Mouse (Mus musculus) granulocyte monocyte progenitor cell, adult 5-6 weeks (primary cell): ENCODE data around the gene Gmfg. TPM values are rescaled to one million over a fixed set of nuclear protein-coding genes. Genes with fewer than 3 reads are reported as not detected.

Experiments
- ATAC-seq: replicated peaks from 2 replicates; pipeline ENCODE4 v1.8.0; 2016; ENCODE audit warnings: mild to moderate bottlenecking, moderate TSS enrichment, inconsistent platforms; ENCODE audit not compliant: poor library complexity, severe bottlenecking
- total RNA-seq, 2 experiments: library from RNA; stranded (forward) in 1 of 2; stranded (reverse) in 1 of 2; fragments of 200-712, 200-1000 nt in 1 of 2; fragments of >200 nt in 1 of 2; fragmentation: Nextera tagmentation in 1 of 2; gene quantifications; 2 replicates each; pipeline ENCODE4 v1.2.3; 2014 to 2017

The Gmfg gene
- total RNA-seq, 2 experiments from 2014 or later, result 420 to 682 TPM

DNA sequence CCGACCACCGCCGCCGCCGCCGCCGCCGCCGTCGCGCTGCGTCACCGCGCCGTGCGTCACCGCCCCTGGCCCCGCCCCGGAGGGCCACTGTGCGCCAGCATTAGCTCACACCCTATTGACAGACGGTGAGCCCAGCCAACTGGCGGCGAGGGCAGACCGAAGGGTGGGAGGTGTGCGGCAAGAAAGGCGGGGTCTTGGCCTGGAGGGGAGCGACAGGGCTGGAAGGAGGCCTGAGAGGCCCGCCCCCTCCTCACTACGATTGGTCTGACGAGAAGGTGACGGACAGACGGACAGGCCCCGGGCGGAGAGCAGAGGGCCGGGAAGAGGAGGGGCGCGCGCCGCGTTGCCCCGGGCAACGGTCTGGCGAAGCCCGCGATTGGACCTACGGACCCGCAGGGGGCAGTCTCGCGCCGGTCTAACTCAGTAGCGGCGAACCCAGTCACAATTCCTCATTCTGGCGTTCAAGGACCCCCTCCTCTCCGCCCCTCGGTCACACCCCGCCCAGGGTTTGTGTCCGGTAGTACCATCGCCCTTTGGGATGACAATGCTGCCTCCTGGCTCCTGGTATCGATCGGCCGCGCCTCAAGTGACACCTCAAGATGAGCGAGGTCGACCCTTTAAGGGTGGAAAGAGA lies 859 bp upstream of the Gmfg start:
- peak; percentile 82 for ATAC-seq

DNA sequence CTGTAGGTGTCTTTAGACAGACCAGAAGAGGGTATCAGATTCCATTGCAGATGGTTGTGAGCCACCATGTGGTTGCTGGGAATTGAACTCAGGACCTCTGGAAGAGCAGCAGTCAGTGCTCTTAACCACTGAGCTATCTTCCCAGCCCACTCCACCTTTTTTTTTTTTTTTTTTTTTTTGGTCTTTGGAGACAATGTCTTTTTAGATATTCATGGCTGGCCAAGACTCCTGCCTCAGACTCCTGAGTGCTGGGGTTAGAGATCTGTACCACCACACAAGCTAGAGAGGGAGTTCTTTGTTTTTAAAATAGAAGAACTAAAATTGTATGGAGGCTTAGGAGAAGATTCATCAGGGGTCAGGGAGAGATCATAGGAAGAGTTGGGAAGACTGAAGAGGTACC lies 717 bp downstream of the Gmfg start:
- ATAC-seq, result no peak

DNA sequence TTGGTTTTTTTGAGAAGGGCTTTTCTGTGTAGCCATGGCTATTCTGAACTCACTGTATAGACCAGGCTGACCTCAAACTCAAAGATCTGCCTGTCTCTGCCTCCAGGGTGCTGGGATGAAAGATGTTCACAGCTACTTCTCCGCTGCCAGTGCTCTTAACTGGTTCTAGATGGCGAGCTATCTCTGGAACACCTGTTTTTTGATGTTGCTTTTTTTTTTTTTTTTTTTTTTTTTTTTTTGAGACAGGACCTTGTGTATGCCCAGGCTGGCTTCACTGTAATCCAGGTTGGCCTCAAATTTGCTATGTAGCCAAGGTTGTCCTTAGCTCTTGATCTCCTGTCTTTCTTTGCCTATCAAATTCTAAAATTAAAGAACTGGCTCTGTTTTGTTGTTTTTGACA lies 1.5 kb downstream of the Gmfg start:
- no peak for ATAC-seq

DNA sequence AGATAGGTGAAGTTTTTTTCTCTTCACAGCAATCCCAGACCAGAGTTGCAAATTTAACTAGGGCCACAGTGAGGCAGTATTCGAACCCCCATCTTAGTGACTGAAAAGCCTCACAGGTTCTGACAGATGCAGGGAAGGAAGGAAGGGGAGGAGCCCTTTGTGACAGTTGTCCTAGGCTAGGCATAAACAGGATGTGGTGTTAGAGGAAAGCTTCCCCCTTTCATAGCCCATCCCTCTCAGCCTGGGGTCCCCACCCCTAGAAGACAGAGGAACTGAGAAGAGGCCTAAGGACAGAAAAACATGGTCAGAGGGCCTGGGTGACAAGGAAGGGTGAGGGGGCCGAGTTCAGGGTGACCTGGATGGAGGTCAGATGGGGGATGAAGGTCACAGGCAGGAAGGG lies 3.5 kb downstream of the Gmfg start:
- ATAC-seq, result peak; percentile 55

DNA sequence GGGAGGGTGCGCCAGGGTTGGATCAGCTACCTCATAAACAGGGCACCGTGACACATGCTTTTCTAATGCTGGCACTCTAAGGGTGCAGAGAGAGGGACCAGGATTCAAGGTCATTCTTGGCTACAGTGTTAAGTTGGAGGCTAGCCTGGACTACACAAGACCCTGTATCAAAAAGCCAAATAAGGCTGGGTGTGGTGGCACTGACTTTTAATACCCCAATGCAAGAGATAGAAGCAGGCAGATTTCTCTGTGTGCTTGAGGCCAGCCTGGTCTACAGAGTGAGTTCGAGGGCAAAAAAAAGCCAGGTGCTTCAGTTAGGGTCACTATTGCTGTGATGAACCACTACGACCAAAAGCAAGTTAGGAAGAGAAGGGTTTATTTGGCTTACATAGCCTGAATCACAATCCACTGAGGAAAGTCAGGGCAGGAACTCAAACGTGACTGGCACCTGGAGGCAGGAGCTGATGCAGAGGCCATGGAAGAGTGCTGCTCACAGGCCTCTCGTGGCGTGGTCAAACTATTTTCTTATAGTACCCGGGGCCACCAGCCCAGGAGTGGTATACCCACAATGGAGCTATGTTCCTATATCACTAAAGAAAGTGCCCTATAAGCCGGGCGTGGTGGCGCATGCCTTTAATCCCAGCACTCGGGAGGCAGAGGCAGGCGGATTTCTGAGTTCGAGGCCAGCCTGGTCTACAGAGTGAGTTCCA lies 4.7 kb downstream of the Gmfg start:
- no peak for ATAC-seq

DNA sequence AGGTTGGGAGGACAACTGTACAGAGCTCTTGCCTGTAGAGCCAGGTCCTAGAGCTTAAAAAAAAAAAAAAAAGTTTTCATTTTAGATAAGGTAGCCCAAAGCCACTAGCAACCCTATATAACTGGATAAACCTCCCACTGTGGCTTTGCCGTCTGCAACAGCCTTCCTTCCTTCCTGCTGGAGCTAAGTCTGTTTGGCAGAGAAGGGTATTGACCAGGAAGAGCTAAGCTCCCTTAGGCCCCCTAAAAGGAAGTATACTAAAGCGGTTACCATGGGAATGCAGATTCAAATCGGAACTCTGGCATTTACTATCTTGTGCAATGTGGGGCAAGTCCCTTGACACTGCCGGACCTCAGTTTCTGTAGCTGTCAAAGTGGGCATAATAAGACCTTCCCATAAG lies 5.4 kb downstream of the Gmfg start:
- peak; percentile 78 for ATAC-seq

DNA sequence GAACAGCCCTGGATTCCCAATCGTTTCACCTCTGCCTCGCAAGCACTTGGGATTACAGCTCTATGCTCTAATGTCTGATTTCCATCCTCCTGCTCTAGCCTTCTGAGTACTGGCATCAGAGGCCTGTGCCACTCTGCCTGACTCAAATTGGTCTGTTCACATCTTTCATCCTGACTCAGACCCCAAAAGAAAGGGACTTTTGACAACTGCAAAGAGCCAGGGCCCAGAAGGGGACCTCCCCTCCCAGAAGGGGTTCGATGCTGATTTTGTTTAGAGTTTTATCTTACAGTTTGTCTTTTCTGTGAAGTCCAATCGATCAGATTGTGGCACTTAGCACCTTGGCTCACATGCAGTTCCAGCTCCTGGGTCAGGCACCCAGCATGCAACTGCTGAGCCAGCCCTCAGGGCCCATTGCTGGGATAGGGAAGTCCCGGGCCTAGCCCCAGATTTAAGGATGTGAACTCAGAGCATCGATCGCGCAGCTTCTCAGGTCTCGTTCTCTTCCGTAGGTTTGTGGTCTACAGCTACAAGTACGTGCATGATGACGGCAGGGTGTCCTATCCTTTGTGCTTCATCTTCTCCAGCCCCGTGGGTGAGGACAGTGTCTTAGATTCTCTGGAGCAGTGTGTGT lies 7.2 kb downstream of the Gmfg start:
- ATAC-seq, result peak; percentile 30

DNA sequence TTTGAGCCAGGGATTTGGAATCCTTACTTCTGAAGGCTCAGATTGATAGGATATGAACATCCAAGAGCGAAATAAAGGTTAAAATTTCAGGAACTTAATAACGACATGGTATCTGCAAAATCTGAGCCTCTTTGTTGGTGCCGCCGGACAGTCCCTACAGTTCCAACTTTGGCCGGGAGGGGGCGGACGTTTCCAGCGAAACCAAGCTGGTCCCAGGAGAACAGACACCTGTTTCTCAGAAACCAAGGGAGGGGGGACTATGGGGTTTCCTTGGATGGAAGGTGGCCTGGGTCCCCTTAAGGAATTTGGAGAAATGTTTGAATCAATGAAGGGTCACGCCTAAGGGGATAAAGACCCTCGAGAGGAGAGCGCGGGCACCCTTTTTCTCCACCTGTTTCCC lies 9.2 kb downstream of the Gmfg start:
- no peak for ATAC-seq

DNA sequence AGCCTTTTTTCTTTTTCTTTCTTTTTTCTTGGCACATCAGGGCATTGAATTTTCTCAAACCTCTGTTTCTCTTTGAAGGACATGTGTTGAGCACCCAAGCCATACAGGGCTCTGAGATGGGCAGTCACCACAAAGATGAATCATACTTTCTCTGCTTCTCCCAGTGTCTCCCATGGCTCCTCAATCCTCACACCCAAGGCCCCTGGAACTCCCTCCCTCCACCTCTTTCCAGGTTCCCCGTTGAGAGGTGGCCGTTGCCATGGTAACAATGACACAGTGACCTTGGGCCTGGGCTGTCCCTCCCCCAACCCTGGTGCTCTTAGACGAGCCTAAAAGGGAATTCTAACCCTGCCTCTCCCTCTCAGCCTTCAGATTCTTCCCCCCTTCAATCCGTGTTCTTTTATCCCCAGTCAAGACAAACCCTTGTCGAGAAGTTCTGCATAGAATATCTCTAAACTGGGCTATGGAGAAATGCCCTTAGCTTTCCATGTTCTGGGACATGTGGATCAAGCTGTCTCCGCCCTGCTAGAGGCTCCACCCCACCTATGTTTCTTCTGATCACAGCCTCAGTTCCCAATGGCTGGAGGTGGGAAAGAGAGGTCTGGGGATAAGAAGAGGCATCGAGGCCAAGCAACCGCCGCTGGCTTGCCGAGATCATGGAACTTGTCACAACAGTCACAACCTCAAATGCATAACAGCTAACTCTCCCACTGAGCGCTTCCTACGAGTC lies 10.0 kb downstream of the Gmfg start:
- ATAC-seq, result no peak

DNA sequence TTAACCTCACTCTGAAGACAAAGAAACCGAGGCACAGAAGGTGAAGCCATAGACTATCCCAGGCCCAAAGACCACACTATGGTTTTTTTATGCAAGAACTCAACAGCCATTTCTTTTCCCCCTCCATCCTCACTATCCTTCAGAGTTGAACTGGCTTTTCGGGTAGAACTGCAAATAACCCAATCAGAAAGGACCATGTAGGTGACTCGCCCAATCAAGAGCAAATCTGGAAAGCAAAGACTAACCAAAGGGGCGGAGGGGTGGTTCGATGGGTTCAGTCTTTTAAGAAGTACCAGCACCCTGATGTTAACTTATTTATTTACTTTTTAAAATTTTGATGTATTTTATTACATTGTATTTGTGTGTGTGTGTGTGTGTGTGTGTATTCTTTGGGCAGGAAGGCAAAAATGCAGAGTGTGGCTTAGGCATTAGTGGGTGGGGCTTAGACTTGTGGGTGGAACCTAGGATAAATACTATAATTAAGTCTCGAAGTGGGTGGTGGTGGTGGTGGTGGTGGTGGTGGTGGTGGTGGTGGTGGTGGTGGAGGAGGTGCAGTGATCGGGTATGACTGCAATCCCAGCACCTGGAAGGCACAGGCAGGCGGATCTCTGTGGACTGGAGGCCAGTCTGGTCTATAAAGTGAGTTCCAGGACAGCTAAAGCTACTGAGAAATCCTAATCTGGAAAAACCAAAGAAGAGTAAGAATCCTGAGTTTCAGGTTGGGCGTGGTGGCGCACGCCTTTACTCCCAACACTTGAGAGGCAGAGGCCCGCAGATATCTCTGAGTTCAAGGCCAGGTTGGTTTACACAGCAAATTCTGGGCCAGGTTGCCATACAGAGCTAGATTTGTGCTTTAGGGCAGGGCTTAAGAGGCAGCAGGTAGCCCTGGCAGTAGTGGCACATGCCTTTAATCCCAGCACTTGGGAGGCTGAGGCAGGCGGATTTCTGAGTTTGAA lies 10.9 kb downstream of the Gmfg start:
- no peak for ATAC-seq

DNA sequence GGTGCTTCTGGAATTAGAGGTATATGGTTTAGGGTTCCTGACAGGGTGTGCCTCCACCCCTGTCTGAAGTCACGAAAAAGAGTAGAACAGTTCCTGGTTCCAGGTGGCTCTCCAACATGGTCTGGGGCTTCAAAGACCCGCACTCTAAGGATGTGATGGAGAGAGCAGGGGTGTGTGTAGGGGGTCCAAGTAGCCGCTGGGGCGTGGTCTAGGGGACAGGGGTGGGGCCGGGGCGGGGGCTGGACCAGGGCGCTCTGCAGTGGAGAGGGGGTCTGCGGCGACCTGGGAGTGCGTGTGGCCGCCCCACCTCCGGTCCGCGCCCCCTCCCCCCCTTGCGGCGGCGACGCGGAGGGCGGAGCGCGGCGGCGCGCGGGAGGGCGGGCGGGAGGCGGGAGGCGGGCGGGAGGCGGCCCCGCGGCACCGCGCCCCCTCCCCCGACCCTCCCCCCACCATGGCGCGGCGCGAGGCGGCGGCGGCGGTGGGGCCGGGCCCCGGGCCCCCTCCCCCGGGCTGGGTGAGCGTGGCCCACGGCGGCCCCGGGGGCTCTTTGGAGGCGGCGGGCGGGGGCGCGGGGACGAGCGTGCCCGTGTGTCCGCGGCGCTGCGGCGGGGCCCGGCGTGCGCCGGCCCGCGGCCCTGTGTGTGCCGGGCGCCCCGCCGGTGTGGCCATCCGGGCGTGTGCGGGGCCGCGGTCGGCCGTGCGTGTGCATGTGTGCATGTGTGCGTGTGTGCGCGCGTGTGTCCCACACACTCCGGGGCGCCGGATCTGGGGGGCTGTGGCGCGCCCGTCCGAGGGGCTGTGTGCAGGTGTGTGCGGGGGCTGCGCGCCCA lies 14.5 kb downstream of the Gmfg start, which contains the start of gene Lrfn1:
Gene Lrfn1, plus strand, starts transcription at position 450 of the 830 bp plus-strand sequence.
- peak; percentile 30 for ATAC-seq

DNA sequence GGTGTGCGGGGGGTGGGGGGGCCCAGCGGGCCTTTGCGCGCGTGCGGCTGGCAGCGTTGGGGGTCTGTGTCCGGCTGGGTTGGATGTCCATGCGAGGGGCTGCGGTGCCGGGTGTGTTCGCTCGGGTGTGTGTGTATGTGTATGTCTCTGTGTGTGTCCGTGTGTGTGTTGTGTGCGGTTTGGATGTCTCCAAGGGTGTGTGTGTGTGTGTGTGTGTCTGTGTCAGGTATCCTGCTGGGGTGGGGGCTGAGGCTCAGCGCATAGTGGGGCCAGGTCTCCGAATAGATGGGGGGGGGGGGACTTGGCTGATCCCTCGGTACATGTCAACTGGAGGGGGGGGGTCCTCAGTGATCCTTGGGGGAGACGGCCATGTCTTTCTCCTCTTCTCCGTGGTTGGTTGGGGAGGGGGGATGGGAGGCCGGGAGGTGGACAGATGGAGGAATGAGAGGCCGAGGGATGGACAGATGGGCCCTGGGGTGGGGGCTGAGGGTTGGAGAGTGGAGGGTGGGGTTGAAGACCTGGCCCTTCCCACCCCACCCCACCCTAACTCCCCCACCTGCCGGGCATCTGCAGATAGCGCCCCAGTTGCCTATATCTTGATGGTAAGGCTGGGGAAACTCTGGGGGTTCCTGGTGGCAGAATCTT lies 15.2 kb downstream of the Gmfg start:
- ATAC-seq, result no peak

DNA sequence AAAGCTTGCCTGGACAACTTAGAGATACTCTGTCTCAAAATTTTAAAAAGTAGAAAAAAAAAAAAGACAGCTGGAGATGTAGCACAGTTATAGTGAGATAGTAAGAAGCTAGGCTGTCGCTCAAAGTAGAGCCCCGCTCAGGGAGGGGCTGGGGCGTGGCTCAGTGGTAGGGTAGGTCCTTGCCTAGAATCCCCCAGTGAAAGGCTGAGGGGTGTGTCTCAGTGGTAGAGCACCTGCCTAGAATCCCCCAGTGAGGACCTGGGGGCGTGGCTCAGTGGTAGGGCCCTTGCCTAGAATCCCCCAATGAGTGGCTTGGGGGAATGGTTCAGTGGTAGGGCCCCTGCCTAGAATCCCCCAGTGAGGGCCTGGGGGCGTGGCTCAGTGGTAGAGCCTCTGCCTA lies 23.1 kb downstream of the Gmfg start:
- ATAC-seq, result no peak

DNA sequence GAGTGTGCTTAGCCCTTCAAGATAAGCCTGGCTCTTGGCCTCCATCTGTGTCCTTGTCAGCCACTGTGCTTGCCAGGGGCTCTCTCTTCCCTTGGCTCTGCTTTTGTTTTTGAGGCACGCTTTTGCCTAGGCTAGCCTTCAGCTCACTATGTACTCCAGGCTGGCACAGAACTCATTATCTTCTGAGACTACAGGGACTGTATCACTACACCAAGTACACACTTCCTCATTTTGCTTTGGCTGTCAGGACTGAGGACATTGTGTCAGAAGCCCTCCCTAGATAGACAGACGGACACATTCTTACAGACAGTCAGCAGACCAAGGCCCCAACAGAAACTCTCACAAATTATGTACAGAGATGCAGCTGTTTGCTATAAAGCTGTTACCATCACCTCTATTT lies 25.5 kb downstream of the Gmfg start:
- ATAC-seq, result peak; percentile 46

DNA sequence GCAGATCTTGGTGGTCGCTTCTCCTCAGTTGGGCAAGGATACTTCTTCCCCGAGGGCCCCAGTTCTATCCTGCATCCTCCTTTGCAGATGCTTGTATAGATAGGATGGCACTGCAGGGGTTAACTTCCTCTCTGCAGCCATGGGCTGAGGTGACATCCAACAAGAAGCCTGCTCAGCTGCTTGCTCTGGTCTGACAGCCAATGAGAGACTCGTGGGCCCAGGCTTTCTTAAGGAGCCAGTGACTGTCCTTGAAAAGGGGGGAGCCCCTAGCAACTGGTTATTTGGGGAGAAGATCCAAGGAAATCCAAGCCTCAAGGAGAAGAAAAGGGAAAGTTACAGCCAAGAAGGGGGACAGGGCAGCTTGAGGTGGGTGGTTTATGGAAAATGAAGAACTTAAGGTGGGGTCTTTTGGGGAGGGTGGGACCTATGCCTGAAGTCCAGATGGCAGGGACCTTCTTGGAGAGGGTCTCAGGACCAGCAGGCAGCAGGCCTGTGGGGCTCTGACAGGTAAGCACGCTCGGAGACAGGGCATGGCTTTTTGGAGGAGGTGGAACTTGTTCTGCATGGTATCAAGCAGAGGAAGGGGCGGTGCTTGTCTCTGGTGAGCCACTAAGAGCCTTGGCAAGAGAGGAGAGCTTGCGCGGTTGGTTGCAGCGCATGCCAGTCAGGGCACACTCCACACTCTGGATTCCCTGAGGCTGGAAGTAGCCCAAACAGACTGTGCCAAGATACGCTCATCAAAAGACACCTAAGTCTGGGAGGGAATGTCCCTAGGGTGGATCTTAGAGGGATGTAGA lies 27.4 kb downstream of the Gmfg start:
- peak; percentile 68 for ATAC-seq

DNA sequence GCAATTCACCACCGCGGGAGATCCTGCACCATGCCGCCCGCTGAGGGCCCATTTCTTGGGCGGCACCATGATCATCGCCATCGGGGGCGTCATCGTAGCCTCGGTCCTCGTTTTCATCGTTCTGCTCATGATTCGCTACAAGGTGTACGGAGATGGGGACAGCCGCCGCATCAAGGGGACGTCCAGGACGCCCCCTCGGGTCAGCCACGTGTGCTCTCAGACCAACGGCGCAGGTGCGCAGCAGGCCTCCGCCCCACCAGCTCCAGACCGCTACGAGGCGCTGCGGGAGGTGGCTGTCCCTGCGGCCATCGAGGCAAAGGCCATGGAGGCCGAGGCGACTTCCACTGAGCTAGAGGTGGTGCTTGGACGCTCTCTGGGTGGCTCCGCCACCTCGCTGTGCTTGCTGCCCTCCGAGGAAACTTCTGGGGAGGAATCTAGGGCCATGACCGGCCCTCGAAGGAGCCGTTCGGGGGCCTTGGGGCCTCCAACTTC lies 29.5 kb downstream of the Gmfg start:
- no peak for ATAC-seq

DNA sequence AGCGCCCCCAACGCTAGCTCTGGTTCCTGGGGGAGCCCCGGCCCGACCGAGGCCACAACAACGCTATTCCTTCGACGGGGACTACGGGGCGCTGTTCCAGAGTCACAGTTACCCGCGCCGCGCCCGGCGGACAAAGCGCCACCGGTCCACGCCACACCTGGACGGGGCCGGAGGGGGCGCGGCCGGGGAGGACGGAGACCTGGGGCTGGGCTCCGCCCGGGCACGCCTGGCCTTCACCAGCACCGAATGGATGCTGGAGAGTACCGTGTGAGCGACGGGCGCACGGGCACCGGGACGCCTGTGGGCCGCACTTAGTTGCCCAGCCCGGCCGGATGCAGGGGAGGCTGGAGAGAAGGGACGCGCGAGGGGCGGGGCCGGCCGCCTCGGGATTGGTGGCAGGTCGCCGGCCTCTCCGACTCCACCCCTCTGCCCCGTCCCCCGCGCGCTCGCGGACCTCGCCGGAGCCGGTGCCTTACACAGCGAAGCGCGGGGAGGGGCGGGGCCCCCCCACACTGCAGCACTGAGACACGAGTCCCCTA lies 30.0 kb downstream of the Gmfg start:
- peak; percentile 73 for ATAC-seq
